Mouse (Mus musculus): ENCODE measurements around the gene Ing2.

- TF ChIP-seq SIN3A (IDR thresholded peaks at IDR 0.05; ENCODE audit: low read length) (no peak), TBP (IDR thresholded peaks at IDR 0.05; ENCODE audit: low read depth, low read length) (no peak)
Measured at GRCm38 (mm10) chr8:47690674-47691078, 15.3 kb upstream of the Ing2 start.
